Comparison of ENCODE assay signal across 8 mouse cellular contexts in genomic region chr10:122448717-122449611, GRCm38 (mm10). TPM values are rescaled to one million over a fixed set of nuclear protein-coding genes. Genes with fewer than 3 reads are reported as not detected.
DNase-seq lines count a peak whose midpoint lies in the region; ATAC-seq and TF ChIP-seq lines count a peak whose summit lies in the region.

No protein-coding gene starts in this region.

- H3K27ac ChIP-seq in intestine, embryonic 14.5 days (ENCODE audit: low read depth) = no peak overlapping the region
- H3K27ac ChIP-seq in liver, embryonic 14.5 days = no peak overlapping the region
- no peak overlapping the region for H3K27ac ChIP-seq in olfactory bulb, adult 2 months (ENCODE audit: insufficient read depth, low read depth, low read length)

- H3K4me1 ChIP-seq in intestine, embryonic 14.5 days (replicated peaks; ENCODE audit: control insufficient read depth, insufficient read depth, low read length) = peaks cover 4% of the 10 kb centered on the region; the same call in 1 of the 2 replicates
- H3K4me1 ChIP-seq in liver, embryonic 14.5 days (replicated peaks; ENCODE audit: control insufficient read depth in 2 of 2, insufficient read depth in 2 of 2, low read length in 1 of 2) = no peaks in the 10 kb centered on the region
- peaks cover 12% of the 10 kb centered on the region for H3K4me1 ChIP-seq in olfactory bulb, adult 2 months (ENCODE audit: control insufficient read depth, insufficient read depth, low read length)

- peak; percentile 3 to 8 for DNase-seq in left cerebral cortex, adult 18-20 months (ENCODE audit: low spot score in 2 of 2)
- no peak for DNase-seq in left cerebral cortex, adult 11 months (ENCODE audit: low spot score)
- DNase-seq in adrenal gland, postnatal 36 days = peak; percentile 19 to 33
- DNase-seq in gastrocnemius, postnatal 14 days = peak; percentile 26
- peak; percentile 81 for DNase-seq in intestine, embryonic 14.5 days (ENCODE audit: low spot score)
- no peak for DNase-seq in liver, embryonic 14.5 days (ENCODE audit: low read depth in 3 of 3, low spot score in 3 of 3)
- DNase-seq in T-cell, adult 2 months (ENCODE audit: low spot score) = no peak

- 1% methylated on average over 70 of the region's 70 CpGs for WGBS in intestine, embryonic 14.5 days
- 1% methylated on average over 70 of the region's 70 CpGs for WGBS in liver, embryonic 14.5 days (ENCODE audit: insufficient replicate concordance)
- 1% methylated on average over 70 of the region's 70 CpGs for WGBS in olfactory bulb, adult 2 months

- H3K9me3 ChIP-seq in intestine, embryonic 14.5 days (ENCODE audit: control insufficient read depth, low read length) = no peaks in the 10 kb centered on the region
- no peaks in the 10 kb centered on the region for H3K9me3 ChIP-seq in liver, embryonic 14.5 days (ENCODE audit: control insufficient read depth, low read length)

- H3K27me3 ChIP-seq in intestine, embryonic 14.5 days (replicated peaks; ENCODE audit: control insufficient read depth, insufficient read depth, low read length) = peaks cover 37% of the 10 kb centered on the region
- peaks cover 19% of the 10 kb centered on the region for H3K27me3 ChIP-seq in liver, embryonic 14.5 days (ENCODE audit: control insufficient read depth, insufficient read depth, low read length)

- peak overlapping the region; percentile 96 for H3K4me2 ChIP-seq in intestine, embryonic 14.5 days (ENCODE audit: low read length)
- peak overlapping the region; percentile 52 for H3K4me2 ChIP-seq in liver, embryonic 14.5 days (ENCODE audit: low read depth)

- TF ChIP-seq EP300 in liver, embryonic 14.5 days (IDR thresholded peaks at IDR 0.05; ENCODE audit: low read depth) = no peak

- TF ChIP-seq POLR2A in olfactory bulb, adult 2 months (IDR thresholded peaks at IDR 0.05; ENCODE audit: insufficient read depth, low read depth, low read length) = no peak

- no peak for TF ChIP-seq CTCF in liver, embryonic 14.5 days (IDR thresholded peaks at IDR 0.05; ENCODE audit: low read depth)
- no peak for TF ChIP-seq CTCF in olfactory bulb, adult 2 months (IDR thresholded peaks at IDR 0.05; ENCODE audit: insufficient read depth, low read depth, low read length)

- H3K9ac ChIP-seq in intestine, embryonic 14.5 days (ENCODE audit: low read length) = peak overlapping the region; percentile 46
- H3K9ac ChIP-seq in liver, embryonic 14.5 days (replicated peaks) = no peak overlapping the region

- H3K36me3 ChIP-seq in intestine, embryonic 14.5 days (ENCODE audit: control insufficient read depth, insufficient read depth, low read length) = no peaks in the 10 kb centered on the region
- no peaks in the 10 kb centered on the region for H3K36me3 ChIP-seq in liver, embryonic 14.5 days (replicated peaks; ENCODE audit: control insufficient read depth, insufficient read depth, low read depth)

- peak; percentile 37; the same call in 1 of the 2 replicates for ATAC-seq in intestine, embryonic 14.5 days (replicated peaks; ENCODE audit: low FRiP score, low TSS enrichment, low read depth)
- ATAC-seq in liver, embryonic 14.5 days (ENCODE audit: insufficient read depth) = no peak

- intact Hi-C loops in gastrocnemius, postnatal 14 days (cut with DNase I; ENCODE audit: low total_unique reads) = loop anchor here (10.0 kb wide), 2 partner anchors 264 to 344 kb away; no protein-coding TSS in a partner anchor

- peak overlapping the region; percentile 58 for H3K4me3 ChIP-seq in intestine, embryonic 14.5 days (ENCODE audit: low read depth, low read length)
- H3K4me3 ChIP-seq in liver, embryonic 14.5 days (ENCODE audit: insufficient read depth in 1 of 2, low read depth in 2 of 2, low read length in 2 of 2) = peak overlapping the region; percentile 40 to 44
- peak overlapping the region; percentile 40 for H3K4me3 ChIP-seq in olfactory bulb, adult 2 months (ENCODE audit: insufficient read depth, low read depth, low read length)

RNA-seq across cellular contexts. Expression of gene Avpr1a, which starts 0.7 kb away (rescaled TPM):
- under 1 TPM; 0.37 to 0.44 TPM for total RNA-seq in left cerebral cortex, adult 18-20 months (2021)
- total RNA-seq in adrenal gland, postnatal 36 days (2021) = 1 to 10 TPM; 1.5 to 2.8 TPM
- 1 to 10 TPM; 3.3 to 4.0 TPM for total RNA-seq in gastrocnemius, postnatal 14 days (2021)
- 2.9 and 4.7 TPM in 2 replicates for polyA plus RNA-seq in intestine, embryonic 14.5 days (2014; fragmentation: Nextera tagmentation; extraction: Ambion mirVana)
- 1.7 and 1.8 TPM in 2 replicates for polyA plus RNA-seq in liver, embryonic 14.5 days (2012; rRNA removed)
- polyA plus RNA-seq in liver, embryonic 14.5 days (2014; fragmentation: Nextera tagmentation; extraction: Ambion mirVana) = 3.1 and 3.3 TPM in 2 replicates
- not detected in 2 replicates for polyA plus RNA-seq in olfactory bulb, adult 2 months (2012; ENCODE audit: insufficient read depth, insufficient read length, low replicate concordance, missing spikeins)

Comparison
In these comparisons a context has a peak if more than half of its experiments do, and no peak if none do; other contexts are left out.
1. DNase-seq: peak in left cerebral cortex, adult 18-20 months (2 of 2), adrenal gland, postnatal 36 days (2 of 2), gastrocnemius, postnatal 14 days (single experiment) and intestine, embryonic 14.5 days (single experiment); none in left cerebral cortex, adult 11 months (single experiment), liver, embryonic 14.5 days (0 of 3) and T-cell, adult 2 months (single experiment).
2. Peak in every context shown above with its lines, with median percentiles within 50 percentile points of each other: H3K4me3 ChIP-seq.